Mouse (Mus musculus) heart, embryonic 13.5 days (tissue): ENCODE measurements at regions not wholly inside any gene's neighbourhood (a gene's known extent, or its start where the extent isn't known, plus 50 kb on each side); places are given as distances from the start of the nearest gene placed in this dataset.
"Not testable (repeated sequence)": the region's sequence is repeated elsewhere in the genome, so short reads cannot be mapped to it uniquely, and the experiment has no call there.

ENCODE experiments used
- ATAC-seq: fragments of 200-750 bp; cut with Nextera tagmentation; 2 replicates; pipeline ENCODE4 v1.8.0; 2017; ENCODE audit warnings: moderate TSS enrichment; ENCODE audit not compliant: insufficient number of reproducible peaks, low FRiP score, low TSS enrichment; ENCODE audit errors: extremely low read depth
- H3K27ac ChIP-seq: fragments of 300-500 bp; sonication (generic); replicated peaks from 2 replicates; pipeline ENCODE4 v1.5.1; 2015; ENCODE audit warnings: moderate library complexity, mild to moderate bottlenecking, inconsistent platforms
- H3K27me3 ChIP-seq: fragments of 300-500 bp; sonication (generic); replicated peaks from 2 replicates; pipeline ENCODE4 v1.6.1; 2015; ENCODE audit warnings: mild to moderate bottlenecking, inconsistent platforms
- H3K36me3 ChIP-seq: fragments of 300-500 bp; sonication (generic); 2 replicates; pipeline ENCODE4 v1.6.1; 2015; ENCODE audit warnings: mild to moderate bottlenecking, inconsistent platforms
- H3K4me1 ChIP-seq: fragments of 300-500 bp; sonication (generic); 2 replicates; pipeline ENCODE4 v1.6.1; 2015; ENCODE audit warnings: inconsistent platforms
- H3K4me2 ChIP-seq: fragments of 300-500 bp; sonication (generic); 2 replicates; pipeline ENCODE4 v1.6.1; 2015; ENCODE audit warnings: inconsistent platforms, mild to moderate bottlenecking, moderate library complexity
- H3K4me3 ChIP-seq: fragments of 300-500 bp; sonication (generic); 2 replicates; pipeline ENCODE4 v1.5.1; 2015; ENCODE audit warnings: moderate library complexity, mild to moderate bottlenecking, inconsistent platforms
- H3K9ac ChIP-seq: fragments of 300-500 bp; sonication (generic); 2 replicates; pipeline ENCODE4 v1.6.1; 2015; ENCODE audit warnings: inconsistent platforms, mild to moderate bottlenecking, moderate library complexity
- H3K9me3 ChIP-seq: fragments of 300-500 bp; sonication (generic); 2 replicates; pipeline ENCODE4 v1.6.1; 2016; ENCODE audit warnings: inconsistent platforms
- WGBS: fragments of 180-500 bp; shearing (Covaris S2); methylation state at CpG from one replicate; pipeline ENCODE4 v1.1.7; 2015; ENCODE audit warnings: mixed read lengths; 5-methylcytosine and 5-hydroxymethylcytosine counted together

DNA sequence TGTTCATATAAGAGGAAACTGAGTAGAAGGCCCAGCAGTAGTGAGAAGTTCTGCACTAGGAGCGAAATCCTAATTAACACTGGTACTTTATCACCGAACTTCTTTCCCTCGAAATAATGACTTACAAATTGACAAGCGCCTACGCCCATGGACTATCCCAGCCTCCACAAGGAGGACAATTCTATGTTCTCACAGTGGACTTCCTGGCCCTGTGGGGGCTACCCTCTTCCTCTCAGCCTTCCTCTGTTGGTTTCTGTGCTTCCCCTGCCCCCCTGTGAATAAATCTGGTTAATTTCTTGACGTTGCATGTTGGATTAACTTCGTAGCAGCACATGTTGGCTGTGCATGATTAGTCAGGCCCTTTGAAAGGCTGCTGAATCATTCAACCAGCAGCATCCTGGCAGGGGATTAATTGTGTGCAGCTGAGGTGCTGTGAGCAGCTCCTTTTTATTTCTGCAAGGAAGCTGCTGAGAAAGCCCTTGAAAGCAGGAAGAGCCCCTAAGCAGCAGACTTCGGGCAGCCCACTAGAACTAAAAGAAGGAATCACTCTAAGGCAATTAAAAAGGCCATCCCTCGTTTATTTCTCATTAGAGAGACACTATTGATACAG lies 117.4 kb downstream of the Pmp22 start:
- ATAC-seq = no peak
- no peak overlapping the region for H3K4me3 ChIP-seq
- no peaks in the 10 kb centered on the region for H3K36me3 ChIP-seq
- H3K9ac ChIP-seq = no peak overlapping the region
- H3K4me2 ChIP-seq = no peak overlapping the region
- peaks cover 4% of the 10 kb centered on the region; the same call in 1 of the 2 replicates for H3K27me3 ChIP-seq
- no peaks in the 10 kb centered on the region for H3K9me3 ChIP-seq
- 70% methylated on average over 9 of the region's 9 CpGs for WGBS
- H3K4me1 ChIP-seq = peaks cover 12% of the 10 kb centered on the region
- H3K27ac ChIP-seq = no peak overlapping the region

DNA sequence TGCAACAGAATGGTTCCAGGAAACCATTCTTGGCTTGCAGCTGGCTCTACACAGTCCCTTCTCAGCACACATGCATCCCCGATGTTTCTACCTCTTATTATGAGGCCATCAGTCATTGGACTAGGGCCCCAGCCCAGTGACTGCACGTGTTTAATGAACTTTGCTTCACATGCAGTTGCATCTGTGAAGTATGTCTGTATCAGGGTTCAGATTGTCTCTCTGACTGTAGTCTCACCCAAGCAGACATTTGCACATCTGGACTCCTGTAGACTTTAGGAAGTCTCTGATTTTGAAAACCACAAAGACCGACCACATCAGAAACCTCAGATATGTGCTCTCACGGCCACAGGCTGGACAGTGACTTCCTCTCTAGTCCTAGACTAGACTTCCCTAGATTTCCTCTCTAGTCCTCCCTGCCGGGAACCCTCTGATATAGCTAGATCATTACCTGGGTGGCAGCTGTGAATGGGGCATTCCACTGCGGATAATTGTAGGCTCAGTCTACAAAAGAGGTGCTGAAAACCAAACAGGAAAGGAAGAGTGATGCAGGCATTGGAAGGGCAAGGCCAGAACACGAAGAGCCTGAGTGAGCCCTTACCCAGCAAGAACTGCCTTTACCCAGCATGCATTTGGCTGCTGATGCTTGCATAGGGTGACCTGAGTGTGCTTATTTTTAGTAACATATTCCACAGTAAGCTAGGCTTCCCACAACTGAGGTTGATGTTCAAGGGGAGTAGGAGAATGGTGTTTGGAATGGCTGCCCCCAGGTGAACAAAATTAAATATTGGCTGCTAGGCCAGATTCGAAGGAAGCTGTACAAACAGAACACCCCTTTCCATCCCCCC lies 123.5 kb downstream of the Pmp22 start:
- no peak overlapping the region for H3K27ac ChIP-seq
- H3K4me2 ChIP-seq = no peak overlapping the region
- peaks cover 14% of the 10 kb centered on the region for H3K4me1 ChIP-seq
- H3K9ac ChIP-seq = no peak overlapping the region
- H3K36me3 ChIP-seq = no peaks in the 10 kb centered on the region
- H3K9me3 ChIP-seq = no peaks in the 10 kb centered on the region
- no peak overlapping the region for H3K4me3 ChIP-seq
- 67% methylated on average over 8 of the region's 8 CpGs for WGBS
- no peak for ATAC-seq
- H3K27me3 ChIP-seq = no peaks in the 10 kb centered on the region; the same call in 1 of the 2 replicates

- Histone ChIP-seq H3K4me2 (no peak overlapping the region), H3K27me3 (no peaks in the 10 kb centered on the region; the same call in 1 of the 2 replicates), H3K4me3 (no peak overlapping the region), H3K27ac (no peak overlapping the region), H3K9ac (no peak overlapping the region), H3K4me1 (peaks cover 14% of the 10 kb centered on the region), H3K9me3 (no peaks in the 10 kb centered on the region), H3K36me3 (no peaks in the 10 kb centered on the region)
- WGBS = 35% methylated on average over 5 of the region's 5 CpGs
- ATAC-seq = no peak
Measured at GRCm38 (mm10) chr11:63252968-63253602, 124.3 kb downstream of the Pmp22 start.

DNA sequence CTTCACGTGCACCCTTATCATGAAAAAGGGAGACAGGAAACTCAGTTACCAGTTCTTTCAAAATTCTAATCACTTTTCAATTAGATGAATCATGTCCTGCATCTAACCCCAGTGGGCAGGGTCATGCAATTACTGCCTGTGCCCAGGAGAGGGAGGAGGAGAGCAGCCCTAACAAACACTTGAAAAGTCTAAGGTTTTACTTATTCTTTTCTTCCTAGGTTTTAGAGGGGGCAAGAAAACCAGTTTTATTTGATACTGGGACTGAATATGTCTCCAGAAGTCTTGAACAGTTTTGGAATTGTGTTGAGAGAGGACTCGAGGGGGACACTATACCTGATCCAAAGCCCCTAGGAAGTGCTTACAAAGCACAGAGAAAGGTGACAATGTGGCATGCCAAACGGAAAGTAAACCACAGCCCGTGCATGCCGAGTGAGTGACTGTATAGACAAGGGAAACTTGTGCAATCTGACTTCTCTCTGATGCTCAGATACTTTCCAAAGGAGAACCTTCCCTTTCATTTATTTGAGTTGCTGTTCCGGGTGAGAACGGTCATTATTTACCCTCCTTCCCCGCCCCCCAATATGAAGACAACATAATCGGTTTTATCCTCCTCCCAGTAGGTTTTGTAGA lies 135.8 kb downstream of the Pmp22 start:
- no peaks in the 10 kb centered on the region for H3K9me3 ChIP-seq
- H3K27ac ChIP-seq = no peak overlapping the region
- peak overlapping the region; percentile 40 for H3K4me2 ChIP-seq
- H3K27me3 ChIP-seq = no peaks in the 10 kb centered on the region
- WGBS = 41% methylated on average over 9 of the region's 9 CpGs
- no peak overlapping the region for H3K4me3 ChIP-seq
- no peaks in the 10 kb centered on the region for H3K36me3 ChIP-seq
- no peak overlapping the region for H3K9ac ChIP-seq
- ATAC-seq = no peak
- H3K4me1 ChIP-seq = peaks cover 8% of the 10 kb centered on the region; the same call in 1 of the 2 replicates

DNA sequence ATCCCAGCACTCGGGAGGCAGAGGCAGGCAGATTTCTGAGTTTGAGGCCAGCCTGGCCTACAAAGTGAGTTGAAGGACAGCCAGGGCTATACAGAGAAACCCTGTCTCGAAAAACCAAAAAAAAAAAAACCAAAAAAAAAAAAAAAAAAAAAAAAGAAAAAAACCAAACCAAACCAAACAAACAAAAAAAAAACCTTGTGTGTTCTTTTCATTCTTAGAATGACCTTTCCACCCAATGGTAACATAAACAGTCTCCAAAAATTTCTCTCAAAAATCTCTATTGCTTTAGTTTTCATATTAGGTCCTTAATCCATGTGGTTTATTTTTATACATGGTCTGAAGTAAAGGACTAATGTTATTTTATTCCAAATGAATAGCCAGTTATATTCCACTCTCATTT lies 137.5 kb downstream of the Pmp22 start:
- H3K9ac ChIP-seq, ATAC-seq, H3K36me3 ChIP-seq, H3K9me3 ChIP-seq, H3K27ac ChIP-seq, H3K4me2 ChIP-seq, H3K4me3 ChIP-seq, H3K27me3 ChIP-seq: not testable (repeated sequence)
- 78% methylated on average over 2 of the region's 2 CpGs for WGBS
- H3K4me1 ChIP-seq = peaks cover 18% of the 10 kb centered on the region

DNA sequence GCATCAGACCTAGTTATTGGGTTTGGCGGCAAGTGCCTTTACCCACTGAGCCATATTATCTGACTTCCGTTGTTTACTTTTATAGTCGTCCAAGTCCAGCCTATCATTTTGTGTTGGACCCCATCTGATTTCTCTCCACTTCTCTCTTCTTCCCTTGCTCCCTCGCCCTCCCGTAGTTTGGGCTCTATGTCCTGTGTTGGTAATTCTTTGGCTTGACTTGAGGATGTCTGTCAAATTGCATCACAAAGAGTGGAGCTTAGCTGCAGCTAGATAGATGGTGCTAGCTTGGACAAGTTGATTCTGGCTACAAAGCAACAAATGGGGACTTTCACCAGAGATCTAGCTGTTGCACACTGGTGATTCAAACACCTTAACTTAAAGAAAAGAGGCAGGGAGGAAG lies 147.9 kb downstream of the Pmp22 start:
- H3K27me3 ChIP-seq = peaks cover 14% of the 10 kb centered on the region; the same call in 1 of the 2 replicates
- no peak overlapping the region for H3K9ac ChIP-seq
- 77% methylated on average over 5 of the region's 5 CpGs for WGBS
- no peak overlapping the region for H3K4me3 ChIP-seq
- H3K36me3 ChIP-seq = no peaks in the 10 kb centered on the region
- H3K4me2 ChIP-seq = no peak overlapping the region
- no peaks in the 10 kb centered on the region for H3K9me3 ChIP-seq
- H3K27ac ChIP-seq = no peak overlapping the region
- no peak for ATAC-seq
- no peaks in the 10 kb centered on the region for H3K4me1 ChIP-seq

DNA sequence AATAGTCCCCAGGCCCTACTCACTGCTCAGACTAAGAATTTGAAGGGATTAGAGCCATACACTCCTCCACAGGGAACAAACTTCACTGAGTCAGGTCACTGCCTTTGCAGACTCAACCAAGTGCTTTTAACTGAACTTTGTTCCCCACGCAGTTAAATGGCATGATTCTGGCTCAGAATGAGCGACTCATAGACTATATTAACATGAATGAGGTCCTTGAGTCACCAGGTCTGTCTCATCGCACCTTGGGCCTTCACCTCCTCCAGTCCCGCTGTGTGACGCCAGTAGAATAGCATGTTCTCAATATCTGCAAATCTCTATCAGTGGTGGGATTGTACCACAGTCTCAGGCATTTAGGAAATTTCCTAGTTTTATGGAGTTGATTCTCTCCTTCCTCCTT lies 153.1 kb downstream of the Pmp22 start:
- 84% methylated on average over 5 of the region's 5 CpGs for WGBS
- Histone ChIP-seq H3K9me3 (no peaks in the 10 kb centered on the region), H3K27ac (no peak overlapping the region), H3K9ac (no peak overlapping the region), H3K27me3 (0 out of 2 replicates have a peak, but pooled peaks cover 9% of the 10 kb centered on the region), H3K4me3 (no peak overlapping the region), H3K4me1 (no peaks in the 10 kb centered on the region), H3K36me3 (no peaks in the 10 kb centered on the region), H3K4me2 (no peak overlapping the region)
- ATAC-seq = no peak

GRCm38 (mm10) chr11:63282541-63282940 lies 153.8 kb downstream of the Pmp22 start:
- Histone ChIP-seq H3K4me3 (no peak overlapping the region), H3K9ac (no peak overlapping the region), H3K27ac (no peak overlapping the region), H3K9me3 (no peaks in the 10 kb centered on the region), H3K4me2 (no peak overlapping the region), H3K27me3 (0 out of 2 replicates have a peak, but pooled peaks cover 4% of the 10 kb centered on the region), H3K4me1 (peaks cover 4% of the 10 kb centered on the region), H3K36me3 (no peaks in the 10 kb centered on the region)
- ATAC-seq = no peak
- 56% methylated on average over 10 of the region's 10 CpGs for WGBS

DNA sequence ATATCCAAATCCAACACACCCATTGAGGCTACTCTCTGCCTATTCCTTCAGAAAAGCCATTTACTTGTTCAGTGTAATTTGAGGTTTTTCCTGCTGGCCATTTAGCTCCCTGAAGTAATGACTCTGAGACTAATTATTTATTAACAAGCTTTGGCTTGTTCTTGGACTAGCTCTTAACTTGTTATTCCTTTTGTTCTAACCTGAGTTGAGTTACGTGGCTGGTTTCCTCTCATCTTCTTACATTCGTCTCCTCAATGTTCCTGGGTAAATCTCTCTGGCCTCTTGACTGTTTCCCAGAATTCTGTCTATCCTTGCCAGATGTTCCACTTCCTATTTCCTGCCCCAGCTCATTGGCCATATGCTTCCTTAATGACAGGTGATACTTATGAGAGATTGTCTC lies 157.2 kb downstream of the Pmp22 start:
- no peaks in the 10 kb centered on the region for H3K9me3 ChIP-seq
- H3K27me3 ChIP-seq = no peaks in the 10 kb centered on the region
- no peak overlapping the region for H3K4me3 ChIP-seq
- 68% methylated on average over 2 of the region's 2 CpGs for WGBS
- H3K36me3 ChIP-seq = no peaks in the 10 kb centered on the region
- H3K4me2 ChIP-seq = no peak overlapping the region
- no peak overlapping the region for H3K9ac ChIP-seq
- peaks cover 18% of the 10 kb centered on the region for H3K4me1 ChIP-seq
- ATAC-seq = no peak
- no peak overlapping the region for H3K27ac ChIP-seq

DNA sequence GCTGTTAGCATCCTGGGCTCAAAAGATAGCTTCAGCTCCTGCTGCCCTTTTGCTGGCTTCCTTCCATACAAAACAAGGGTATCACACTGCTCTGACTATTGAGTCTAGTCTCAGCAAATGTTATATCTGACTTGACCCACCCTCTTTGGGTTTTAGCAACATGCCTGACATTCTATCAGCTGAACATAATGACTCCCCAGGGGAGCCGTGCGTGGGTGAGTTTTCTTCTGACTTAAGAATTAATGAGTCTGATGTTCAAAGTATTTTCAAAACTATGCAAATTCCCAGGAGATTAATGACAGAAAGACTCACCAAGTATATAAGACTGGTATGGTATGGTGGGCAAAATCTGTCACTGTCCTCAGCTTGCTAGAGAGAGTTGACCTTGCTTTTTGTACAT lies 159.0 kb downstream of the Pmp22 start:
- 38% methylated on average over 2 of the region's 2 CpGs for WGBS
- no peak overlapping the region for H3K4me2 ChIP-seq
- H3K4me1 ChIP-seq = peaks cover 18% of the 10 kb centered on the region
- H3K4me3 ChIP-seq = no peak overlapping the region
- H3K27me3 ChIP-seq = no peaks in the 10 kb centered on the region
- no peak overlapping the region for H3K9ac ChIP-seq
- H3K36me3 ChIP-seq = no peaks in the 10 kb centered on the region
- H3K27ac ChIP-seq = 0 out of 2 replicates have a peak overlapping the region, but pooled peaks have one; percentile 28
- no peaks in the 10 kb centered on the region for H3K9me3 ChIP-seq
- ATAC-seq = no peak

DNA sequence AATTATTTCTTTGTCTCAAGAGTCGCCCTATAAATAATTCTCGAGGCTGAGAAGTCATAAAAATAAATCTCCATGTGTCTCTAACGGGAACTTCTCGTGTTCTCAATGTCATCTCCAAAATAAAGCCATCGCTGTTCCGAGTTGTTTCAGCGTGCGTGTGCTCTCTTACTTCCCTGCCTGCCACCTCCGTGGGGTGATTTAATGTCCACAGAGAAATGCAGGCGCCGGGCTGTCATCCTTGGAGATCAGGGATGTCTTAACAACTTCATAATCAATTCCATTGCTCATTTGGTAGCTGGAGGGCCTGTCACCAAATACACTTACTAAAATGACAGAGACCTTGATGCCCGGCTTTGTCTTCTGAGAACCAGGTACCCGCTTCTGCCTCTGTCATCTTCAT lies 161.8 kb downstream of the Pmp22 start:
- H3K4me1 ChIP-seq = peaks cover 18% of the 10 kb centered on the region
- H3K27me3 ChIP-seq = no peaks in the 10 kb centered on the region
- no peak overlapping the region for H3K27ac ChIP-seq
- no peaks in the 10 kb centered on the region for H3K36me3 ChIP-seq
- ATAC-seq = no peak
- 89% methylated on average over 13 of the region's 13 CpGs for WGBS
- H3K4me2 ChIP-seq = no peak overlapping the region
- H3K9me3 ChIP-seq = no peaks in the 10 kb centered on the region
- no peak overlapping the region for H3K4me3 ChIP-seq
- no peak overlapping the region for H3K9ac ChIP-seq
